Mouse (Mus musculus): ENCODE measurements around the gene Lsm4. TPM values are rescaled to one million over a fixed set of nuclear protein-coding genes. Genes with fewer than 3 reads are reported as not detected.

Gene Lsm4
- polyA plus RNA-seq, 1 experiment, result 300 TPM

DNA sequence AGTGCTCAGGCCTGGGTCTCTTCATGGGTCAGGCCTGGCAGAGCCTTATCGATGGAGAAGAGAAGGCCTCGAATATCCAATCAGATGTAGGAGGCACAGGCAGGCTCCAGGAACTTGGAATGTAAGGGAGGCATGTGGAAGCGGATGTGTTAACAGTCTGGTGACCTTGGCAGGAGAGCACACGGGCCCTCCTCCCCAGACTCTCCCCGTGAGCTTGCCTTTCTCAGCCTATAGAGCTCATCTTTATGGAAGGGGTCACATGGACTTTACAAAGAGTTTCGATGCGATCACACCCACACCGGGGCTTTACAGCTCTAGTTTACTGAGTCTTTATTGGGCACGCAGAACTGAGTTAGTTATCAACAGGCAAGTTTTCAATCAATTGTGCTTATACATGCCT lies 34.3 kb upstream of the Lsm4 start:
- no peak overlapping the region for H3K4me3 ChIP-seq (ENCODE audit: insufficient read depth, poor library complexity, severe bottlenecking)
- H3K36me3 ChIP-seq (ENCODE audit: control insufficient read depth, insufficient read depth), result no peaks in the 10 kb centered on the region
- H3K27me3 ChIP-seq (ENCODE audit: control insufficient read depth, insufficient read depth, insufficient read length), result no peaks in the 10 kb centered on the region
- no peak for TF ChIP-seq MYOD1 (IDR thresholded peaks at IDR 0.05; ENCODE audit: control insufficient read depth, insufficient read length, low read depth)
- no peak for TF ChIP-seq CTCF (IDR thresholded peaks at IDR 0.05; ENCODE audit: control insufficient read depth, insufficient read depth, insufficient read length)
- TF ChIP-seq CEBPB (IDR thresholded peaks at IDR 0.05; ENCODE audit: low read depth), result no peak
- TF ChIP-seq FOSL1 (IDR thresholded peaks at IDR 0.05; ENCODE audit: insufficient read depth, low read length, poor library complexity, severe bottlenecking), result no peak
- TF ChIP-seq MAX (IDR thresholded peaks at IDR 0.05), result no peak
- no peak for TF ChIP-seq MYOG (IDR thresholded peaks at IDR 0.05; ENCODE audit: control insufficient read depth, extremely low read depth, insufficient read length)
- TF ChIP-seq USF1 (IDR thresholded peaks at IDR 0.05; ENCODE audit: low read depth), result no peak
- H3K79me2 ChIP-seq (ENCODE audit: control insufficient read depth, insufficient read depth), result no peaks in the 10 kb centered on the region
- H3ac ChIP-seq (ENCODE audit: control insufficient read depth, insufficient read length, low read depth), result no peak overlapping the region
- no peaks in the 10 kb centered on the region for H3K79me3 ChIP-seq (ENCODE audit: low read depth)

DNA sequence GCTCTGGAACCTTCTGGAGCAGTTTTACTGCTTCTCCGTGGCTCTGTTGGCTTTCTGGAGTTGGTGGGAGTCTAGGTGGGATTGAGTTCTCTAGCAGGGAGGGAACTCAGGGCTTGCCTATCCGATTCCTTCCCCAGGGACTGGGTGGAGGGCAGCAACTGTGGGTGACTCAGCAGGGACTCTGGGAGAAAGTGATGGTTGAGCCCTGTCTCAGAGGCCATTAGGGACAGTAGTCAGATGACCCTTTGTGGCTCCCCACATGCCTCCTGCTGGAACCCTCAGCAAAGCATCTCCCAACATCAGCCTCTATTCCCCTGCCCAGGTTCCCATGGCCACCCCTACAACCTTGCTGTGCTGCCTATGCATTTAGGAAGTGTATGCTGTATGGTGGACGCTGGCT lies 30.0 kb upstream of the Lsm4 start:
- H3K79me2 ChIP-seq (ENCODE audit: control insufficient read depth, insufficient read depth), result no peaks in the 10 kb centered on the region
- no peak overlapping the region for H3K4me3 ChIP-seq (ENCODE audit: insufficient read depth, poor library complexity, severe bottlenecking)
- H3K36me3 ChIP-seq (ENCODE audit: control insufficient read depth, insufficient read depth), result no peaks in the 10 kb centered on the region
- TF ChIP-seq USF1 (IDR thresholded peaks at IDR 0.05; ENCODE audit: low read depth) (peak; percentile 59), MYOD1 (IDR thresholded peaks at IDR 0.05; ENCODE audit: control insufficient read depth, insufficient read length, low read depth) (peak; percentile 84), FOSL1 (IDR thresholded peaks at IDR 0.05; ENCODE audit: insufficient read depth, low read length, poor library complexity, severe bottlenecking) (peak; percentile 74), CTCF (IDR thresholded peaks at IDR 0.05; ENCODE audit: control insufficient read depth, insufficient read depth, insufficient read length) (no peak), MAX (IDR thresholded peaks at IDR 0.05) (peak; percentile 70), CEBPB (IDR thresholded peaks at IDR 0.05; ENCODE audit: low read depth) (no peak)
- H3K27me3 ChIP-seq (ENCODE audit: control insufficient read depth, insufficient read depth, insufficient read length), result no peaks in the 10 kb centered on the region
- H3K79me3 ChIP-seq (ENCODE audit: low read depth), result no peaks in the 10 kb centered on the region
- H3ac ChIP-seq (ENCODE audit: control insufficient read depth, insufficient read length, low read depth), result peak overlapping the region; percentile 54

DNA sequence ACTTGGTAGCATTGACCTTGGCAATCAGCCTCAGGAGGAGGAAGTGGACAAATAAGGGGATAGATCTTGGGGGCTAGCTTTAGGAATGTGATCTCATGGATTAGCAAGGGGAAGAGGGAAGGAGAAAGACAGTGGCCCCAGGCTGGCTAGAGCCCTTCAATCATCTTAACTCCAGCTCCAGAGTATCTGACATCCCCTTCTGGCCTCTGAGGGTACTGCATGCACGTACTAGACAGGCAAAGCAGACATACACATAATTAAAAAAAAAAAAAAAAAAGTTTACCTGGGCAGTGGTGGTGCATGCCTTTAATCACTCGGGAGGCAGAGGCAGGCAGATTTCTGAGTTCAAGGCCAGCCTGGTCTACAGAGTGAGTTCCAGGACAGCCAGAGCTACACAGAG lies 29.0 kb upstream of the Lsm4 start:
- Histone ChIP-seq H3K79me2 (ENCODE audit: control insufficient read depth, insufficient read depth) (no peaks in the 10 kb centered on the region), H3K79me3 (ENCODE audit: low read depth) (no peaks in the 10 kb centered on the region), H3ac (ENCODE audit: control insufficient read depth, insufficient read length, low read depth) (no peak overlapping the region), H3K36me3 (ENCODE audit: control insufficient read depth, insufficient read depth) (no peaks in the 10 kb centered on the region), H3K27me3 (ENCODE audit: control insufficient read depth, insufficient read depth, insufficient read length) (no peaks in the 10 kb centered on the region), H3K4me3 (ENCODE audit: insufficient read depth, poor library complexity, severe bottlenecking) (no peak overlapping the region)
- no peak for TF ChIP-seq FOSL1 (IDR thresholded peaks at IDR 0.05; ENCODE audit: insufficient read depth, low read length, poor library complexity, severe bottlenecking)
- no peak for TF ChIP-seq USF1 (IDR thresholded peaks at IDR 0.05; ENCODE audit: low read depth)
- no peak for TF ChIP-seq MYOD1 (IDR thresholded peaks at IDR 0.05; ENCODE audit: control insufficient read depth, insufficient read length, low read depth)

DNA sequence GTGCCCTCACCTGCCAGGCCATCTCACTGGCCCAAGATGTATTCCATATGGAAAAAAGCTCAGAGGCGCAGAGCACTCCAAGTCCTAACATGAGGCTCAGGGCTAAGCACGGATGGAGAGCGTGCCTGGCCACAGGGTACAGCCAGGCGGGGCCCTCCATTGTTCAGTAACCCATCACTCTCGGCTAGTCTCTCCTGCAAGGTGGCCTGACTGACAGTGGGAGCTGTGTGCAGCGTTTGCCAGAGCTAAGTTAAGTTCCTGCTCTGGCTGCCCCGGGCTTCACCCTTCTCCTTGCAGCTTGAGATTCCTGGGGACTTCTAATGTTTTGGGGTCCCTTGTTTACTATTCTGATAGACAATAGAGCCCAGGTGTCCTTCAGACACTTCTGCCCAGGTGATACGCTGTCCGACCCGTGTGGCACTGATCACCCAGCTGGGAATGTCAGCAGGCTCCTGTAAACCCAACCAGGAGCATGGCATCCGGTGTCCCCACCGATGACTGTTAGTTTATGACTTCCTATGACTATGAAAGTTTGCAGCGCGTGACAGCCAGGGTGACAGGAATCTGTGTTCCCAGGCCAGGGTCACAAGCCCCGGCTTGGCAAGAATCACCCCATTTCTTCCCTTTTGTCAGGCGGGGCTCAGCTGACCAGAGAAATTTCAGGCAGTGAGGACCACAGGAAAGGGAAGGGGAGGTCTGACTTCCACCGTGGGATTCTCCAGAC lies 27.4 kb upstream of the Lsm4 start:
- TF ChIP-seq MYOG (IDR thresholded peaks at IDR 0.05; ENCODE audit: control insufficient read depth, extremely low read depth, insufficient read length) (no peak), MYOD1 (IDR thresholded peaks at IDR 0.05; ENCODE audit: control insufficient read depth, insufficient read length, low read depth) (no peak), USF1 (IDR thresholded peaks at IDR 0.05; ENCODE audit: low read depth) (no peak), MAX (IDR thresholded peaks at IDR 0.05) (no peak)
- Histone ChIP-seq H3K79me3 (ENCODE audit: low read depth) (no peaks in the 10 kb centered on the region), H3ac (ENCODE audit: control insufficient read depth, insufficient read length, low read depth) (no peak overlapping the region), H3K27me3 (ENCODE audit: control insufficient read depth, insufficient read depth, insufficient read length) (no peaks in the 10 kb centered on the region), H3K4me3 (ENCODE audit: insufficient read depth, poor library complexity, severe bottlenecking) (no peak overlapping the region), H3K79me2 (ENCODE audit: control insufficient read depth, insufficient read depth) (no peaks in the 10 kb centered on the region), H3K36me3 (ENCODE audit: control insufficient read depth, insufficient read depth) (peaks cover 12% of the 10 kb centered on the region)

DNA sequence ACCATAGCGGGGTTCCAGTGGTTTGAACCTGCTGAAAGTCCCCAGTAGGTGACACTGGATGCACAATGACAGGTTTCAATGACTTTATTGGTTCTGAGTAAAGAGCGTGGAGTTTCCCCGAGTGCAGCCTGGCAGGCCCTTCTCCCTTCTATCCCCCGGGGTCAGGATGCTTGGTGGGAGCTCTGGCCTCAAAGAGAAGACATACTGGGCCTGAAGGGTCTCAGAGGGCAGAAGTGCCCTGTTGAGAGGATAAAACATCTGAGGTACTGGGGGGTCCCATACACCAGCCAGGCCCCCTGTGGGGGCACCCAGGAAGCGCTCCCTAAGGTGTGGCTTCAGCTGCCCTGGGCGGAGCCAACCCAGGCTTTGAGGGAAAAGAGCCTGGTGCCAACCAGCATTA lies 26.7 kb upstream of the Lsm4 start:
- Histone ChIP-seq H3ac (ENCODE audit: control insufficient read depth, insufficient read length, low read depth) (no peak overlapping the region), H3K4me3 (ENCODE audit: insufficient read depth, poor library complexity, severe bottlenecking) (no peak overlapping the region), H3K36me3 (ENCODE audit: control insufficient read depth, insufficient read depth) (peaks cover 19% of the 10 kb centered on the region), H3K79me3 (ENCODE audit: low read depth) (no peaks in the 10 kb centered on the region), H3K79me2 (ENCODE audit: control insufficient read depth, insufficient read depth) (no peaks in the 10 kb centered on the region), H3K27me3 (ENCODE audit: control insufficient read depth, insufficient read depth, insufficient read length) (no peaks in the 10 kb centered on the region)
- TF ChIP-seq CTCF (IDR thresholded peaks at IDR 0.05; ENCODE audit: control insufficient read depth, insufficient read depth, insufficient read length) (no peak), CEBPB (IDR thresholded peaks at IDR 0.05; ENCODE audit: low read depth) (no peak), USF1 (IDR thresholded peaks at IDR 0.05; ENCODE audit: low read depth) (no peak), FOSL1 (IDR thresholded peaks at IDR 0.05; ENCODE audit: insufficient read depth, low read length, poor library complexity, severe bottlenecking) (no peak), MAX (IDR thresholded peaks at IDR 0.05) (no peak), MYOG (IDR thresholded peaks at IDR 0.05; ENCODE audit: control insufficient read depth, extremely low read depth, insufficient read length) (no peak), MYOD1 (IDR thresholded peaks at IDR 0.05; ENCODE audit: control insufficient read depth, insufficient read length, low read depth) (no peak)

DNA sequence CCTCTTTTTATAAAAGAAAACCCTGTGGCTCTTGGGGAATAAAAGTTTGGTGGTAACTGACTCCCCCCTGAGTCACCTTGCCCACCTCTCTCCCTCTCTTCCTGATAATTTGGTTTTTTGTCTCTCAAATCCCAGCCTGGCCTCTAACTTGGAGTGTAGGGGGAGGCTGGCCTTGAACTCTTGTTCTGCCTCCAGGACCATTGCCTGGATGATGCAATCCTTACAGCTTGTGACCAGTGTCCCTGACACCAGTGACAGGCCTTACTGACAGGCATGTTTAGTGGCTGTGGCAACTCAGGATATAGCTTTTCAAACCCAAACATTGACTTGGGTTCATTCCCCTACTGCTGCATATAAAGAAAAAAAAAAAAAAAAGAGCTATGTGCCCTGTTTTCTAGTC lies 26.3 kb upstream of the Lsm4 start:
- TF ChIP-seq FOSL1 (IDR thresholded peaks at IDR 0.05; ENCODE audit: insufficient read depth, low read length, poor library complexity, severe bottlenecking) (no peak), USF1 (IDR thresholded peaks at IDR 0.05; ENCODE audit: low read depth) (no peak), CTCF (IDR thresholded peaks at IDR 0.05; ENCODE audit: control insufficient read depth, insufficient read depth, insufficient read length) (no peak), CEBPB (IDR thresholded peaks at IDR 0.05; ENCODE audit: low read depth) (peak; percentile 64), MYOG (IDR thresholded peaks at IDR 0.05; ENCODE audit: control insufficient read depth, extremely low read depth, insufficient read length) (no peak), MAX (IDR thresholded peaks at IDR 0.05) (no peak), MYOD1 (IDR thresholded peaks at IDR 0.05; ENCODE audit: control insufficient read depth, insufficient read length, low read depth) (no peak)
- H3K79me2 ChIP-seq (ENCODE audit: control insufficient read depth, insufficient read depth), result no peaks in the 10 kb centered on the region
- peaks cover 22% of the 10 kb centered on the region for H3K36me3 ChIP-seq (ENCODE audit: control insufficient read depth, insufficient read depth)
- H3K27me3 ChIP-seq (ENCODE audit: control insufficient read depth, insufficient read depth, insufficient read length), result no peaks in the 10 kb centered on the region
- H3K79me3 ChIP-seq (ENCODE audit: low read depth), result no peaks in the 10 kb centered on the region
- no peak overlapping the region for H3K4me3 ChIP-seq (ENCODE audit: insufficient read depth, poor library complexity, severe bottlenecking)
- no peak overlapping the region for H3ac ChIP-seq (ENCODE audit: control insufficient read depth, insufficient read length, low read depth)
